Mouse (Mus musculus) G1E (cell line): ENCODE measurements around the gene Bud23. TPM values are rescaled to one million over a fixed set of nuclear protein-coding genes. Genes with fewer than 3 reads are reported as not detected.

Experiments
- ATAC-seq: 2 replicates; pipeline ENCODE4 v1.8.0; 2016; ENCODE audit warnings: mild to moderate bottlenecking; ENCODE audit not compliant: insufficient number of reproducible peaks, poor library complexity, low FRiP score, severe bottlenecking; ENCODE audit errors: extremely low read depth
- DNase-seq: peaks from one replicate; pipeline ENCODE4 v3.0.0; 2012; ENCODE audit warnings: low spot score
- H3K27me3 ChIP-seq: 2 replicates; pipeline ENCODE4 v1.6.1; 2012; ENCODE audit warnings: mild to moderate bottlenecking, low read length, inconsistent platforms; ENCODE audit not compliant: insufficient read depth
- H3K36me3 ChIP-seq: replicated peaks from 2 replicates; pipeline ENCODE3; 2012; ENCODE audit warnings: mild to moderate bottlenecking, inconsistent platforms
- H3K4me1 ChIP-seq: 2 replicates; pipeline ENCODE4 v1.6.1; 2012; ENCODE audit warnings: low read depth, low read length, inconsistent platforms, mixed read lengths; ENCODE audit not compliant: insufficient read depth
- H3K4me3 ChIP-seq: 2 replicates; pipeline ENCODE4 v1.5.1; 2012; ENCODE audit warnings: low read depth, mild to moderate bottlenecking, inconsistent platforms, low read length, moderate library complexity, mixed read lengths
- H3K9me3 ChIP-seq: replicated peaks from 2 replicates; pipeline ENCODE4 v1.6.1; 2012; ENCODE audit warnings: inconsistent platforms
- CTCF ChIP-seq: IDR thresholded peaks from 2 replicates; pipeline ENCODE4 v1.5.1; 2012; ENCODE audit warnings: low read depth, low read length, inconsistent platforms, mixed read lengths
- GATA1 ChIP-seq: IDR thresholded peaks from 2 replicates; pipeline ENCODE4 v1.6.1; 2012; ENCODE audit warnings: borderline replicate concordance, low read length, inconsistent platforms, mixed read lengths
- GATA2 ChIP-seq: IDR thresholded peaks from 2 replicates; pipeline ENCODE4 v1.6.1; 2012; ENCODE audit warnings: low read depth, low read length, inconsistent platforms, borderline replicate concordance
- POLR2AphosphoS5 ChIP-seq: IDR thresholded peaks from 2 replicates; pipeline ENCODE4 v1.6.1; 2012; ENCODE audit warnings: low read depth, low read length, inconsistent platforms; ENCODE audit not compliant: insufficient replicate concordance
- TAL1 ChIP-seq: conservative IDR thresholded peaks from 2 replicates; pipeline ENCODE4 v1.6.1; 2012; ENCODE audit warnings: low read depth, low read length, inconsistent platforms, mixed read lengths
- polyA plus RNA-seq: library from polyadenylated mRNA; stranded (reverse); fragments of >175 nt; gene quantifications from 2 replicates; pipeline ENCODE4 v1.2.3, GENCODE M21; 2012
- total RNA-seq, 2 experiments: library from RNA; stranded (forward) in 1 of 2; stranded (reverse) in 1 of 2; fragments of 200-1000 nt in 1 of 2; fragments of >200 nt in 1 of 2; fragmentation: Nextera tagmentation in 1 of 2; gene quantifications; 2 replicates each; pipeline ENCODE4 v1.2.3; 2014 to 2017

The Bud23 gene
- total and polyA plus RNA-seq, 3 experiments = 67.0 to 203 (median 79.3) TPM

GRCm38 (mm10) chr5:135010841-135011743 lies 53.7 kb downstream of the Bud23 start:
- no peak for DNase-seq

GRCm38 (mm10) chr5:135010320-135010709 lies 54.4 kb downstream of the Bud23 start:
- Histone ChIP-seq H3K9me3 (no peaks in the 10 kb centered on the region), H3K36me3 (peaks cover 41% of the 10 kb centered on the region), H3K4me1 (peaks cover 59% of the 10 kb centered on the region), H3K4me3 (peak overlapping the region; percentile 84), H3K27me3 (no peaks in the 10 kb centered on the region)
- DNase-seq (no peak), ATAC-seq (no peak)
- TF ChIP-seq GATA2 (no peak), CTCF (no peak), POLR2AphosphoS5 (no peak), GATA1 (no peak), TAL1 (no peak)

More at GRCm38 (mm10) chr5:135010841-135011743, 53.7 kb downstream of the Bud23 start:
- H3K4me1 ChIP-seq = peaks cover 66% of the 10 kb centered on the region
- no peaks in the 10 kb centered on the region for H3K27me3 ChIP-seq
- H3K9me3 ChIP-seq = no peaks in the 10 kb centered on the region
- ATAC-seq = no peak
- no peak for TF ChIP-seq GATA2
- no peak for TF ChIP-seq CTCF
- TF ChIP-seq GATA1 = no peak
- TF ChIP-seq POLR2AphosphoS5 = no peak
- TF ChIP-seq TAL1 = no peak
- peak overlapping the region; percentile 84 for H3K4me3 ChIP-seq
- peaks cover 41% of the 10 kb centered on the region for H3K36me3 ChIP-seq

GRCm38 (mm10) chr5:135009590-135010319 lies 55.0 kb downstream of the Bud23 start:
- DNase-seq (peak; percentile 67), ATAC-seq (peak; percentile 24)
- Histone ChIP-seq H3K9me3 (no peaks in the 10 kb centered on the region), H3K27me3 (no peaks in the 10 kb centered on the region), H3K4me1 (peaks cover 57% of the 10 kb centered on the region), H3K4me3 (peak overlapping the region; percentile 84), H3K36me3 (peaks cover 38% of the 10 kb centered on the region)
- TF ChIP-seq CTCF (no peak), POLR2AphosphoS5 (no peak; the same call in 1 of the 2 replicates), GATA1 (no peak), GATA2 (no peak), TAL1 (no peak)

- H3K36me3 ChIP-seq = peaks cover 33% of the 10 kb centered on the region
- peaks cover 57% of the 10 kb centered on the region for H3K4me1 ChIP-seq
- TF ChIP-seq TAL1 = no peak
- H3K27me3 ChIP-seq = no peaks in the 10 kb centered on the region
- H3K4me3 ChIP-seq = peak within 1 kb of the TSS; percentile 84
- peak; percentile 79 for ATAC-seq
- H3K9me3 ChIP-seq = no peaks in the 10 kb centered on the region
- DNase-seq = peak; percentile 90
Observed at GRCm38 (mm10) chr5:135008671-135009589, 55.8 kb downstream of the Bud23 start, which contains the start of gene Abhd11. Abhd11 (plus strand) TSS chr5:135009152.

GRCm38 (mm10) chr5:135007802-135008571 lies 56.8 kb downstream of the Bud23 start:
- TF ChIP-seq GATA1 (no peak), CTCF (no peak), POLR2AphosphoS5 (no peak), GATA2 (no peak), TAL1 (no peak)
- no peaks in the 10 kb centered on the region for H3K27me3 ChIP-seq
- peak overlapping the region; percentile 84 for H3K4me3 ChIP-seq
- H3K36me3 ChIP-seq = peaks cover 27% of the 10 kb centered on the region
- DNase-seq (no peak), ATAC-seq (no peak)
- H3K4me1 ChIP-seq = peaks cover 55% of the 10 kb centered on the region
- no peaks in the 10 kb centered on the region for H3K9me3 ChIP-seq

Other genes starting within 250 kb of the Bud23 start
- not detected in 2 replicates for gene Tmem270, start 158.2 kb downstream of the Bud23 start, total RNA-seq (2014; fragmentation: Nextera tagmentation)
- gene Tmem270, start 158.2 kb downstream of the Bud23 start, total RNA-seq (2017) = not detected in 2 replicates
- not detected in 2 replicates for gene Tmem270, start 158.2 kb downstream of the Bud23 start, polyA plus RNA-seq
- gene Cldn13, start 149.4 kb downstream of the Bud23 start, total RNA-seq (2014; fragmentation: Nextera tagmentation) = 41.2 TPM in 1 of 2 replicates, not detected in the other
- 1.9 and 2.3 TPM in 2 replicates for gene Cldn13, start 149.4 kb downstream of the Bud23 start, total RNA-seq (2017)
- gene Cldn13, start 149.4 kb downstream of the Bud23 start, polyA plus RNA-seq = not detected in 2 replicates
- 10.3 and 11.7 TPM in 2 replicates for gene Mettl27, start 132.6 kb downstream of the Bud23 start, total RNA-seq (2014; fragmentation: Nextera tagmentation)
- gene Mettl27, start 132.6 kb downstream of the Bud23 start, total RNA-seq (2017) = 4.8 and 6.6 TPM in 2 replicates
- 4.6 and 5.6 TPM in 2 replicates for gene Mettl27, start 132.6 kb downstream of the Bud23 start, polyA plus RNA-seq
- not detected in 2 replicates for gene Cldn4, start 118.0 kb downstream of the Bud23 start, total RNA-seq (2014; fragmentation: Nextera tagmentation)
- gene Cldn4, start 118.0 kb downstream of the Bud23 start, total RNA-seq (2017) = 0.06 and 0.22 TPM in 2 replicates
- gene Cldn4, start 118.0 kb downstream of the Bud23 start, polyA plus RNA-seq = not detected in 2 replicates
- not detected in 2 replicates for gene Cldn3, start 78.7 kb downstream of the Bud23 start, total RNA-seq (2014; fragmentation: Nextera tagmentation)
- gene Cldn3, start 78.7 kb downstream of the Bud23 start, total RNA-seq (2017) = not detected in 2 replicates
- gene Cldn3, start 78.7 kb downstream of the Bud23 start, polyA plus RNA-seq = 0.87 and 0.98 TPM in 2 replicates
- 21.7 and 36.1 TPM in 2 replicates for gene Abhd11, start 55.8 kb downstream of the Bud23 start, total RNA-seq (2014; fragmentation: Nextera tagmentation)
- 37.2 and 45.1 TPM in 2 replicates for gene Abhd11, start 55.8 kb downstream of the Bud23 start, total RNA-seq (2017)
- gene Abhd11, start 55.8 kb downstream of the Bud23 start, polyA plus RNA-seq = 61.2 and 65.9 TPM in 2 replicates
- 3.1 and 4.1 TPM in 2 replicates for gene Stx1a, start 41.5 kb downstream of the Bud23 start, total RNA-seq (2014; fragmentation: Nextera tagmentation)
- gene Stx1a, start 41.5 kb downstream of the Bud23 start, total RNA-seq (2017) = 2.9 and 3.3 TPM in 2 replicates
- 5.6 and 5.9 TPM in 2 replicates for gene Stx1a, start 41.5 kb downstream of the Bud23 start, polyA plus RNA-seq
- 17.3 and 25.7 TPM in 2 replicates for gene Dnajc30, start 757 bp downstream of the Bud23 start, total RNA-seq (2014; fragmentation: Nextera tagmentation)
- 8.0 and 8.7 TPM in 2 replicates for gene Dnajc30, start 757 bp downstream of the Bud23 start, total RNA-seq (2017)
- 51.3 and 67.6 TPM in 2 replicates for gene Dnajc30, start 757 bp downstream of the Bud23 start, polyA plus RNA-seq
- not detected in 2 replicates for gene Vps37d, start 13.3 kb upstream of the Bud23 start, total RNA-seq (2014; fragmentation: Nextera tagmentation)
- not detected in 2 replicates for gene Vps37d, start 13.3 kb upstream of the Bud23 start, total RNA-seq (2017)
- gene Vps37d, start 13.3 kb upstream of the Bud23 start, polyA plus RNA-seq = 0.41 and 0.72 TPM in 2 replicates
- gene Mlxipl, start 24.9 kb upstream of the Bud23 start, total RNA-seq (2014; fragmentation: Nextera tagmentation) = not detected in 2 replicates
- 0.06 and 0.22 TPM in 2 replicates for gene Mlxipl, start 24.9 kb upstream of the Bud23 start, total RNA-seq (2017)
- gene Mlxipl, start 24.9 kb upstream of the Bud23 start, polyA plus RNA-seq = not detected in 2 replicates
- 27.9 and 37.2 TPM in 2 replicates for gene Tbl2, start 84.7 kb upstream of the Bud23 start, total RNA-seq (2014; fragmentation: Nextera tagmentation)
- gene Tbl2, start 84.7 kb upstream of the Bud23 start, total RNA-seq (2017) = 21.5 and 25.1 TPM in 2 replicates
- 18.2 and 22.5 TPM in 2 replicates for gene Tbl2, start 84.7 kb upstream of the Bud23 start, polyA plus RNA-seq
- 33.6 and 54.5 TPM in 2 replicates for gene Bcl7b, start 103.3 kb upstream of the Bud23 start, total RNA-seq (2014; fragmentation: Nextera tagmentation)
- 23.5 and 27.9 TPM in 2 replicates for gene Bcl7b, start 103.3 kb upstream of the Bud23 start, total RNA-seq (2017)
- gene Bcl7b, start 103.3 kb upstream of the Bud23 start, polyA plus RNA-seq = 51.1 and 52.4 TPM in 2 replicates
- 223 and 232 TPM in 2 replicates for gene Baz1b, start 122.3 kb upstream of the Bud23 start, total RNA-seq (2014; fragmentation: Nextera tagmentation)
- gene Baz1b, start 122.3 kb upstream of the Bud23 start, total RNA-seq (2017) = 159 and 187 TPM in 2 replicates
- gene Baz1b, start 122.3 kb upstream of the Bud23 start, polyA plus RNA-seq = 65.7 and 67.9 TPM in 2 replicates
- gene Fzd9, start 186.3 kb upstream of the Bud23 start, total RNA-seq (2014; fragmentation: Nextera tagmentation) = not detected in 2 replicates
- 0.17 TPM in 1 of 2 replicates, not detected in the other for gene Fzd9, start 186.3 kb upstream of the Bud23 start, total RNA-seq (2017)
- 0.66 and 0.94 TPM in 2 replicates for gene Fzd9, start 186.3 kb upstream of the Bud23 start, polyA plus RNA-seq